Mouse (Mus musculus): ENCODE results near the gene Dync2li1. TPM values are rescaled to one million over a fixed set of nuclear protein-coding genes. Genes with fewer than 3 reads are reported as not detected.

The Dync2li1 gene
- polyA plus RNA-seq, 1 experiment from 2014 or later = 36.9 TPM

- 91% methylated on average over 16 of the region's 16 CpGs for WGBS
- no peak for ATAC-seq (ENCODE audit: low FRiP score)
Observed at GRCm38 (mm10) chr17:84591431-84592150, 34.7 kb upstream of the Dync2li1 start.

GRCm38 (mm10) chr17:84596015-84596441 lies 30.3 kb upstream of the Dync2li1 start:
- 57% methylated on average over 10 of the region's 10 CpGs for WGBS
- Histone ChIP-seq H3K9me3 (ENCODE audit: control insufficient read depth, low read length) (no peaks in the 10 kb centered on the region), H3K27me3 (ENCODE audit: control insufficient read depth, insufficient read depth, low read length) (no peaks in the 10 kb centered on the region), H3K4me1 (ENCODE audit: control insufficient read depth, insufficient read depth, low read length) (no peaks in the 10 kb centered on the region), H3K9ac (ENCODE audit: low read length) (no peak overlapping the region), H3K4me3 (ENCODE audit: low read depth, low read length) (no peak overlapping the region), H3K27ac (ENCODE audit: low read depth, low read length) (no peak overlapping the region), H3K4me2 (no peak overlapping the region), H3K36me3 (ENCODE audit: control insufficient read depth, insufficient read depth, low read length) (no peaks in the 10 kb centered on the region)
- ATAC-seq (ENCODE audit: low FRiP score) = no peak
- DNase-seq (ENCODE audit: low spot score, missing footprints) = no peak

More at GRCm38 (mm10) chr17:84591431-84592150, 34.7 kb upstream of the Dync2li1 start:
- Histone ChIP-seq H3K4me2 (no peak overlapping the region), H3K27me3 (ENCODE audit: control insufficient read depth, insufficient read depth, low read length) (no peaks in the 10 kb centered on the region), H3K36me3 (ENCODE audit: control insufficient read depth, insufficient read depth, low read length) (no peaks in the 10 kb centered on the region), H3K27ac (ENCODE audit: low read depth, low read length) (no peak overlapping the region), H3K4me3 (ENCODE audit: low read depth, low read length) (no peak overlapping the region), H3K9me3 (ENCODE audit: control insufficient read depth, low read length) (no peaks in the 10 kb centered on the region), H3K4me1 (ENCODE audit: control insufficient read depth, insufficient read depth, low read length) (no peaks in the 10 kb centered on the region), H3K9ac (ENCODE audit: low read length) (no peak overlapping the region)
- DNase-seq (ENCODE audit: low spot score, missing footprints) = no peak

DNA sequence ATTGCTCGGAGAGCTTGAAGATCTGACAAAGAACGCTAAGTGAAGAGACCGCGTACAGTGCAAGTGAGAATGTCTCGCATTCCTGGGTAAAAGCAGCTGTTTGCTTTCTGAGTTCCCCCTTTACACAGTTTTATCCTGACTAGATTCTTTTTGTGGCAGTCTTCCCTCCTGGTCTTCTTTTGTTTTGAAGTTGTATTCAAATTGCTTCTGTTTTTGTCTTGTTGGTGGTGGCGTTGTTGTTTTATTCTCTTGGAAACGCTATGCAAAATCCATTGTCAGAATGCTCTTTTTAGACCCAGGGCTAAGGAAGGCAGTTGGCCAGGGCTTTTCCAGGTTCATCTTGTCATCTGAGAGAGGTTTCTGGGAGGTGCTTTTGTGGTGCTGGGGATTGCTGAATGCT lies 29.8 kb upstream of the Dync2li1 start:
- H3K4me2 ChIP-seq = no peak overlapping the region
- DNase-seq (ENCODE audit: low spot score, missing footprints) (no peak), ATAC-seq (ENCODE audit: low FRiP score) (no peak)
- no peak overlapping the region for H3K27ac ChIP-seq (ENCODE audit: low read depth, low read length)
- H3K4me1 ChIP-seq (ENCODE audit: control insufficient read depth, insufficient read depth, low read length) = no peaks in the 10 kb centered on the region
- no peaks in the 10 kb centered on the region for H3K9me3 ChIP-seq (ENCODE audit: control insufficient read depth, low read length)
- H3K27me3 ChIP-seq (ENCODE audit: control insufficient read depth, insufficient read depth, low read length) = no peaks in the 10 kb centered on the region
- H3K4me3 ChIP-seq (ENCODE audit: low read depth, low read length) = no peak overlapping the region
- 54% methylated on average over 7 of the region's 7 CpGs for WGBS
- no peaks in the 10 kb centered on the region for H3K36me3 ChIP-seq (ENCODE audit: control insufficient read depth, insufficient read depth, low read length)
- H3K9ac ChIP-seq (ENCODE audit: low read length) = no peak overlapping the region

DNA sequence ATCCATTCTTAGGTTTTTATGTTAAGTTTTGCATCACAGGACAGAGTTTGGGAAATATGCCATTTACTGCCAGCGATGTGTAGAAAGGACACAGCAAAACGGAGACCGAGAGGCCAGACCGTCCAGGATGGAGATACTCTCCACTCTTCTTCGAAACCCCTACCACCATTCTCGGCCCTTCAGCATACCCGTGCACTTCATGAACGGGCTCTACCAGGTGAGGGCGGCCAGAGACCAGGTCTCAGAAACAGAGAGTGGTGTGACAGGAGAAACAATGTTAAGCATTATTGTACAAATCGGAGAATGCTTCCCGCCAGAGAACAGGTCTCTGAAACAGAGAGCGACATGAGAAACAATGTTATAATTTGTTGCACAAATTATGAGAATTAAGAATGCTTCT lies 28.4 kb upstream of the Dync2li1 start:
- H3K36me3 ChIP-seq (ENCODE audit: control insufficient read depth, insufficient read depth, low read length) = no peaks in the 10 kb centered on the region
- no peak overlapping the region for H3K9ac ChIP-seq (ENCODE audit: low read length)
- H3K4me3 ChIP-seq (ENCODE audit: low read depth, low read length) = no peak overlapping the region
- no peaks in the 10 kb centered on the region for H3K27me3 ChIP-seq (ENCODE audit: control insufficient read depth, insufficient read depth, low read length)
- ATAC-seq (ENCODE audit: low FRiP score) (no peak), DNase-seq (ENCODE audit: low spot score, missing footprints) (no peak)
- no peaks in the 10 kb centered on the region for H3K9me3 ChIP-seq (ENCODE audit: control insufficient read depth, low read length)
- no peak overlapping the region for H3K27ac ChIP-seq (ENCODE audit: low read depth, low read length)
- no peaks in the 10 kb centered on the region for H3K4me1 ChIP-seq (ENCODE audit: control insufficient read depth, insufficient read depth, low read length)
- no peak overlapping the region for H3K4me2 ChIP-seq
- WGBS = 96% methylated on average over 12 of the region's 12 CpGs

- H3K4me3 ChIP-seq (ENCODE audit: low read depth, low read length) = no peak overlapping the region
- 91% methylated on average over 7 of the region's 7 CpGs for WGBS
- H3K9ac ChIP-seq (ENCODE audit: low read length) = no peak overlapping the region
- ATAC-seq (ENCODE audit: low FRiP score) (no peak), DNase-seq (ENCODE audit: low spot score, missing footprints) (no peak)
- H3K4me2 ChIP-seq = no peak overlapping the region
- no peak overlapping the region for H3K27ac ChIP-seq (ENCODE audit: low read depth, low read length)
- H3K4me1 ChIP-seq (ENCODE audit: control insufficient read depth, insufficient read depth, low read length) = no peaks in the 10 kb centered on the region
- H3K27me3 ChIP-seq (ENCODE audit: control insufficient read depth, insufficient read depth, low read length) = no peaks in the 10 kb centered on the region
- H3K9me3 ChIP-seq (ENCODE audit: control insufficient read depth, low read length) = no peaks in the 10 kb centered on the region
- H3K36me3 ChIP-seq (ENCODE audit: control insufficient read depth, insufficient read depth, low read length) = no peaks in the 10 kb centered on the region
Observed at GRCm38 (mm10) chr17:84598928-84599327, 27.4 kb upstream of the Dync2li1 start.

- H3K27ac ChIP-seq (ENCODE audit: low read depth, low read length) = no peak overlapping the region
- no peaks in the 10 kb centered on the region for H3K9me3 ChIP-seq (ENCODE audit: control insufficient read depth, low read length)
- 88% methylated on average over 9 of the region's 9 CpGs for WGBS
- H3K4me3 ChIP-seq (ENCODE audit: low read depth, low read length) = no peak overlapping the region
- H3K4me1 ChIP-seq (ENCODE audit: control insufficient read depth, insufficient read depth, low read length) = no peaks in the 10 kb centered on the region
- H3K36me3 ChIP-seq (ENCODE audit: control insufficient read depth, insufficient read depth, low read length) = no peaks in the 10 kb centered on the region
- no peaks in the 10 kb centered on the region for H3K27me3 ChIP-seq (ENCODE audit: control insufficient read depth, insufficient read depth, low read length)
- ATAC-seq (ENCODE audit: low FRiP score) (no peak), DNase-seq (ENCODE audit: low spot score, missing footprints) (no peak)
- no peak overlapping the region for H3K9ac ChIP-seq (ENCODE audit: low read length)
- no peak overlapping the region for H3K4me2 ChIP-seq
Observed at GRCm38 (mm10) chr17:84600051-84600983, 26.0 kb upstream of the Dync2li1 start.

DNA sequence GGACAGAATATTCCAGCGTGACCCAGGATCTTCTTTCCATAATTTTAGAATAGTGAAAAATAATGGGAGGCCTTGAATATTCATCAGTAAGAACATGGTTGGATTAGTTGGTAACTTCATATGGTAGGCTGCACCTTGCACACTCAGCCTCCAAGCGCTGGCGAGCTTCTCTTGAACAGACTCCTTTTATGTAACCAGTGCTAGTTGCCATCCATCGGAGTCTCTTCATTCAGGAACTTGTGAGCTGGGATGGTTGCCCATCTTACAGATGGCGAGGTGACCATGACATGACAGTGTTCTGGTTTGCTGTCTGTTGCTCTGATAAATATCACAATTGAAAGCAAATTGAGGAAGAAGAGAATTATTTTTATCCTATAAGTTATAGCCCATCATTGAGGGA lies 24.5 kb upstream of the Dync2li1 start:
- no peak overlapping the region for H3K4me3 ChIP-seq (ENCODE audit: low read depth, low read length)
- H3K27ac ChIP-seq (ENCODE audit: low read depth, low read length) = no peak overlapping the region
- H3K27me3 ChIP-seq (ENCODE audit: control insufficient read depth, insufficient read depth, low read length) = no peaks in the 10 kb centered on the region
- no peaks in the 10 kb centered on the region for H3K4me1 ChIP-seq (ENCODE audit: control insufficient read depth, insufficient read depth, low read length)
- whole genome bisulfite sequencing = 92% methylated on average over 5 of the region's 5 CpGs
- ATAC-seq (ENCODE audit: low FRiP score) (no peak), DNase-seq (ENCODE audit: low spot score, missing footprints) (no peak)
- no peaks in the 10 kb centered on the region for H3K36me3 ChIP-seq (ENCODE audit: control insufficient read depth, insufficient read depth, low read length)
- no peak overlapping the region for H3K4me2 ChIP-seq
- no peak overlapping the region for H3K9ac ChIP-seq (ENCODE audit: low read length)
- no peaks in the 10 kb centered on the region for H3K9me3 ChIP-seq (ENCODE audit: control insufficient read depth, low read length)

DNA sequence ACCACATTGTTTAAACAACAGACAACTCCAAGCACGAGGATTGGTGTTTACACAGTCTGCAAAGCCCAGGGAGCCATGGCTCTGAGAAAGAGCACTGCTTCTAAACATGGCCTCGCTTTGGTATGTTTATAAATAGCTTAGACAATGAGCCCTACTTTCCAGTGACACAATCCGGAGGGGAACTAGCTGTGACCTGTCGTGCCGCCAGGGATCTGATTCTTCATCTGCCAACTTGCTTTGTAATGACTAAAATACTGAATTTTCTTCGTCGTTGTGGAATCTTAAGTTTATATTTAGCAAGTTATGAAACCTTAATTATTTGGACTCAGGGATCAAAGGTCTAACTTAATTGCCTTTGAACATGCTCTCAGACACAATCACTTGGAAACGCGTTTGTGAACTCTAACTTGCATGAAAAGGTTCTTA lies 23.1 kb upstream of the Dync2li1 start:
- H3K4me3 ChIP-seq (ENCODE audit: low read depth, low read length) = no peak overlapping the region
- no peak for DNase-seq (ENCODE audit: low spot score, missing footprints)
- H3K4me2 ChIP-seq = no peak overlapping the region
- H3K4me1 ChIP-seq (ENCODE audit: control insufficient read depth, insufficient read depth, low read length) = no peaks in the 10 kb centered on the region
- H3K27ac ChIP-seq (ENCODE audit: low read depth, low read length) = no peak overlapping the region
- ATAC-seq (ENCODE audit: low FRiP score) = no peak
- H3K9me3 ChIP-seq (ENCODE audit: control insufficient read depth, low read length) = no peaks in the 10 kb centered on the region
- H3K36me3 ChIP-seq (ENCODE audit: control insufficient read depth, insufficient read depth, low read length) = no peaks in the 10 kb centered on the region
- H3K9ac ChIP-seq (ENCODE audit: low read length) = no peak overlapping the region
- WGBS = 74% methylated on average over 9 of the region's 9 CpGs
- no peaks in the 10 kb centered on the region for H3K27me3 ChIP-seq (ENCODE audit: control insufficient read depth, insufficient read depth, low read length)

Data from midbrain, embryonic 11.5 days (tissue).